Mouse (Mus musculus): ENCODE data around the gene Eif4g2. TPM values are rescaled to one million over a fixed set of nuclear protein-coding genes. Genes with fewer than 3 reads are reported as not detected.
A peak's percentile ranks its signal among the peaks of the same experiment; 100 is the strongest.

The Eif4g2 gene
- total RNA-seq (2021) = 100 to 1,000 TPM; 725 to 796 TPM
- long read RNA-seq, experiment 1, full-length matches to known transcripts = 633 of 838 reads
- long read RNA-seq, experiment 1, partial matches to known transcripts = 125 of 838 reads
- long read RNA-seq, experiment 1, other reads (novel, unspliced or antisense) = 80 of 838 reads
- long read RNA-seq, experiment 2, full-length matches to known transcripts = 587 of 776 reads
- long read RNA-seq, experiment 2, partial matches to known transcripts = 124 of 776 reads
- long read RNA-seq, experiment 2, other reads (novel, unspliced or antisense) = 65 of 776 reads

DNA sequence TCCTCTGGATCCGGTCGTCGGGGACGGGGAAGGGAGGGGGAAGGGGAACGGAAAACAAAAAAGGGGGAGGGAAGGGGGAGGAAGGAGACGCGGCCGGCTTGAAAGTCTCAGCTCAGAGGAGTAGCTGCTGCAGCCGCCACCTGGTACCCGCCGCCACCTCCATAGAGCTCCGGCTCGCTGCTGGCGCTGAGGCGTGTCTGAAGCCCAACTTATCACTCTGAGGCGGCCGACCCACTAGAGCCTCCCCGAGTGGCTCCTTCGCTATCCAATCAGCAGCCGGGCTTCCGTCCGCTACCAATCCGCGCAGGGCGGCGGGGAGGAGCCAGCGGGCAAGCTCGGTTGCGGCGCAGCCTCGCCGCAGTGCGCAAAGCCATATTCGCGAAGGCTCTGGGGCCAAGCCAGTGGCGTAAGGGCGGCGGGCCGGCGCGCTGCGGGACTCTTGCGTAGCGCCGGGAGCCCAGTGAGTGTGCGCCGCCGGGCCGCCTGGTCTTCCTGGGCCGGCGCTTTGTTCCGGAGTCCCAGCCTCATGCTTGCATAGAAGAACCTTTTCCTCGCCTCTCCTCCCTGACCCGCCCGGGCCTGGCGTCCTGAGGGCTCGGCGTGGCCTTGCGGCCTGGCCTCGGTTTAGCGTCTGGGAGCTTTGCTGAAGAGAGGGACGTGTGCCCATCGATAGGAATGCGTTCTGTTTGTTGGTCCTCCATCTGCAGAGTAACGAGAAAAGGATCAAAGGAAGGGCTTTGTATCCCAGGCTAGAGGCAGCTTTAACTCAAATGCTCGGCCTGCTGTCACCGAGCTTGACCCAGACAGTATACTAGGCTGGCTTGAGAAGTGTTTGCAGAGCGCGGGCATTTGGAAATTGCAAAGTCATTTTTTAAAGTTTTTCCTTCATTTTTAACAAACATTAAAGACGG is at the start of gene Eif4g2:
TSS of gene Eif4g2 (minus strand) at position 209 of the 911 bp plus-strand sequence.
- intact Hi-C loops (cut with DNase I) = loop anchor here (1.0 kb wide), 1 partner anchor 39 kb away; no protein-coding TSS in a partner anchor
- DNase-seq (ENCODE audit: low spot score in 2 of 2) = peak; percentile 99

DNA sequence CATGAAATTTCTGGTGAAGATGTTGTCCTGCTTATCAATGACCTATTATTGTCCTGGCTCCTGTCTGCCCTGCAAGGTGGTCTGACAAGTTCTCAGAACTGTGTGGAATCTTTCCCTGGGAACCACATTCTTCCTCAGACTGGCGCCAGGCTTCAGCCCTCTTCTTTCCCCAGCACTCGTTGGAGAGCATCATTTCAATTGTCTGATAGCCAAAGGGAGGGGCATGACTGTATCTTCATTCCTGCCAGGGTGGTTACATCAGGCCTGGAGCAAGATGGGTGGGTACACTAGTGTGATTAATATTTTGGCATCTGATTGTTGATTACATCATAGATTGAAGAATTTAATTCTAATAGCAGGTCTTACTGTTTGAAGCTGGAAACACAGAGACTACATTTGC is 49.8 kb upstream of the Eif4g2 start:
- DNase-seq (ENCODE audit: low spot score in 2 of 2) = no peak
- intact Hi-C loops (cut with DNase I) = no loop called here

DNA sequence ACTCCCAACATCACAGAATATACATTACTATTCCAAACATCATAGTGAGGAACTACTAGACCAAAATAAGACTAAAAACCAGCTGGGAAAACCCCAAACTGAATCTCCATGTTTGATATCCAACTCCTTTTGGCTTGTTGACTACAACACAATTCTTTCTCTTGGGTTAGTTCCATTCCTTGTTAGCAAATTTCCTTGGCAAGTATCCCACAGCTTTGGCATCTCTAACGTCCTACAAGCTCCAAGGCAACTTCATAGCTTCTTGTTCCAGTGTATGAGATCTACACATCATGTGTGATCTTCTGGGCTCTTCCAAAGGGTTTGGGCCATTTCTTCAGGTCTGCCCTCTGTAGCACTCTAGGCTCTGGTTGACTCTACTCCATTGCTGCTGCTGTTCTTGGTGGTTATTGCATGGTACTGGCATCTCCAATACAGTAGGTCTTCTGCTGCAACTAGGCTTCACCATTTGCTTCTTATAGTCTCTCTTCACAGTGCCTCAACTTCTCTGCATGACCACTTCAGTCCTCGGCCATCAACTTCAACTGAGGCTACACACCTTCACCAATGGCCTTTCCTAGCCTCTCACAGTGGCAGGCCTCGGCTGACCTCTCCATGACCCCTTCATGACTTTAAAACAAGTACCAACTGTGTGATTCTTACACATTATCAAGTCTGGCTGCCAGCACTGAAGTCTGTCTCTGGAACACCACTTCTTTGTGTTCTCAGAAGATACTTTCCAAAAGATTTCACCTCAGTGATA is 44.0 kb upstream of the Eif4g2 start:
- intact Hi-C loops (cut with DNase I) = no loop called here
- DNase-seq (ENCODE audit: low spot score in 2 of 2) = no peak

DNA sequence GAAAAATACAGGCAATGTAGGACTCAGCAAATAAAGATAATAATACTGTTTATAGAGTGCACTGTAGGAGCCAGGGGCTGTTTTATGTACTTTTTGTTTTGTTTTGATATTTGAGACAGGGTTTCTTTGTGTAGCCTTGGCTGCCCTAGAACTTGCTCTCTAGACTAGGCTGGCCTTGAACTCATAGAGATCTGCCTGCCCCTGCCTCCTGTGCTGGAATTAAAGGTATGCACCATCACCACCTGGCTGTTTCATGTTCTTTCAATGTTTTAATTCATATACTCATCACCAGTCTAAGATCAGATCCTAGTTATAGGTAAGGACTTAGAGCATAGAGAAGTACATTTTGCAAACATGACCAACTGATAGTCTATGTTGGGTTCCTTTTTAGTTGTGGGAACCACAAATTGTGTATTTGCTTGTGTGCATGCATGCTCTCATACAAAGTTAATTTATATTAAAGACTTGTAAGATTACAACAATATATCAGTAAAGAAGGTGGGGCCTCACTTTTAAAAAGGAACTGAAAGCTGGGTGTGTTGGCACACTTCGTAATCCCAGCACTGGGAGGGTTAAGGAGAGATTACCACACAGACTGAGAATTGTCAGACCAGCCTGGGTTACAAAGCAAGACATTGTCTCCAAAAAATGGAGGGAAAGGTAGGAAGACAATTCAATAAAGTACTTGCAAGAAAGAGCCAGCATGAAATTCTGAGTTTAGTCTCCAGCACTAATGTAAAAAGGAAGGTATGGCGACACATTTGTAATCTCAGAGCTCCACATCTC is 41.1 kb upstream of the Eif4g2 start:
- DNase-seq (ENCODE audit: low spot score in 2 of 2) = no peak
- intact Hi-C loops (cut with DNase I) = loop anchor here (5.0 kb wide), 1 partner anchor 33 kb away; no protein-coding TSS in a partner anchor

DNA sequence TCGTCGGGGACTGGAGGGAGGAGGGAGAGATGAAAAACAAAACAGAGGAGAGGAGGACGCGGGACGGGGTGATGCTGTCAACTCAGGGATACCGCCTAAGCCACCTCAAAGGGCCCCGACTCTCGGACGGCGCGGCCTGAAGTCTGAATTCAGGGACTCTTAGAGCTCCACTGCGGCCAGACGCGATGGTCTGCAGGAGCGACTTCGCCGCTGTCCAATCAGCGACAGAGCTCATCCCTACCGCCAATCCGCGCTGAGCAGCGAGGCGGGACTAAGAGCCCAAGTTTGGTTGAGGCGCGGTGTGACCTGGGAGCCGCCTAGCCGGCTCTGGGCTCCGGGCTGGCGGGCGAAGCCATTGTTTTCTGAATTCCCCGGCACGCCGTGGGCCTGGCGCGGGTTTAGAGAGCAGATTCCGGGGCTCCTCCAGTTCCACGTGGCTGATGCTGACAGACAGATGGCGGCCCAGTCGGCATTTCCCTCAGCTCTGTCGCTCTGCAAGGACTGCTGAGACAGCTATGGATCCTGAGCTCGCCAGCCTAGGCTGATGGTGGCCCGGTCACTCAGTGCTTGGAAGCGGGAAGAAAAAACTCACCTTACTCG is 39.8 kb upstream of the Eif4g2 start:
- intact Hi-C loops (cut with DNase I) = loop anchor here (1.0 to 5.0 kb wide), 2 partner anchors 35 to 40 kb away; no protein-coding TSS in a partner anchor
- peak; percentile 97 to 98 for DNase-seq (ENCODE audit: low spot score in 2 of 2)

DNA sequence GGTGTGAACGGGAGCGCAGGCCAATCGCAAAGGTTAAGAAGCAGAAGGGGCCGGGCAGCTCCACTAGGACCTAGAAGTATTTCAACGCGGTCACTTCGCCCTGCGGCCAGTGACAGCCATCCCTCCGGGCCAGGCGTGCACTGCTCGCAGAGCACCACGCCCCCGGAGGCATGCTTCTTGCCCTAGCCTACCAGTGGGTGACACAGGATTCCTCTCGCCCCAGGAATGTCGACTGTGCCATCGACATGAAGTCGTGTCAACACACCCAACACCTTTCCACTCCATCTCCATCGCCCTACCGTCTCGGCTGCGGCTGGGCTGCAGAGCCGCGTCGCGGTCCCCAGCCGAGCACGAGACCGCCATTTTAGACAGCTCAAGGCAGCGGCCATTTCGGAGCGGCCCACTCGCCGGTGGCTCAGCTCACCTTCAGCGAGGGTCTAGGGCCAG is 39.3 kb upstream of the Eif4g2 start:
- DNase-seq (ENCODE audit: low spot score in 2 of 2) = peak; percentile 46 to 49
- intact Hi-C loops (cut with DNase I) = loop anchor here (1.0 to 5.0 kb wide), 2 partner anchors 35 to 40 kb away; no protein-coding TSS in a partner anchor

DNA sequence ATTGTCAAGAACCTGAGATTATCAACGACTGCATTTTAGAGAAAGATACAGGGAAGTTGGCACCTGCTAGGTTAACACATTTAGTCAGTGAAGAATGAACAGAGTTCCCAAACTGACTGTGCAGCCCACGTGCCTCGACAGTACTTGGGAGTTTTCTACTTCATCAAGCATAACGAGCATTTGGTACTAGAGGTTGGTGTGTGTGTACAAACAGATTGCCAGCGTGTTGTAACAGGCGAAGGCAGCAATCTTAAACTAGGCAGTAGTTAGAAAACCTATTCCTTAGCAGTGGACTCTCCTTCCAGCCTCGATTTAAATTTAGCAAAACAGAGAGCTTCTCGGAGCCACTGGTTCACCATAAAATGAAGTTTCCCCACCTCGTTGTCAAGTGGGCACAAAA is 38.7 kb upstream of the Eif4g2 start:
- intact Hi-C loops (cut with DNase I) = loop anchor here (5.0 kb wide), 1 partner anchor 36 kb away; no protein-coding TSS in a partner anchor
- peak; percentile 13 to 35 for DNase-seq (ENCODE audit: low spot score in 2 of 2)

DNA sequence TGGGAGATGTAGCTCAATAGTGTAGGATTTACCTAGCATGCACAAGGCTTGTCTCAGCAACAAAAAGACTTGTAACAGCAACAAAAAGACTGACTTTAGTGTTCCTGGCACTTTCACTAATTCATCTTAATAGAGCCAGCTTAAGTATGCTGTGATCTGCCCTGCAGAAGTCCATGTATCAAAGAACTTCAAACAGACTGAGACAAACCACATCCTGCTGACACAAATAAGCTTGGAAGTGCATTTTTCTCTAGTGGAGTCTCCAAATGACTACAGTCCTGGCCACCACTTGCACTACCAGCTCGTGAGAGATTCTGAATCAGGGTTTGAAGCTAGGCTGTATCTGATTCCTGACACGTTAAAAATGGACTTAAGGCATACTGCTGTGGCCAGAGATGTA is 26.7 kb upstream of the Eif4g2 start:
- DNase-seq (ENCODE audit: low spot score in 2 of 2) = no peak
- intact Hi-C loops (cut with DNase I) = no loop called here

DNA sequence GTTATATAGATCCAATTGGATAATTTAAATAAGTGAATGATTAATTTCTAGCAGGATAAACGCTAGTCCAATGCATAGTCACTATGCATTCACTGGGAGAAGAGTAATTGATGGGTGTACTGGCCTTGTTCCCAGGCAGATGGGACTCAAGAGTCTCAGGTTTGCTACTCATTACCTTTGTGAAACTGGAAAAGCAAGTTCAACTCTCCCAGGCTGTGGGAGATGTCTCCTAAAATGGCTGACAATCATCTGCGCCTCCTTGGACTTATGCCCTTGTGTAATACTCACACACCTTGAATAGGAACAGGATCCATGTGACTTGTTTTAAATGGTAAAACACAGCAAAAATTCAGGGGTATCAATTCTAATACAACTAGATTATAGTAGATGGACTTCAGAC is 26.3 kb upstream of the Eif4g2 start:
- intact Hi-C loops (cut with DNase I) = no loop called here

DNA sequence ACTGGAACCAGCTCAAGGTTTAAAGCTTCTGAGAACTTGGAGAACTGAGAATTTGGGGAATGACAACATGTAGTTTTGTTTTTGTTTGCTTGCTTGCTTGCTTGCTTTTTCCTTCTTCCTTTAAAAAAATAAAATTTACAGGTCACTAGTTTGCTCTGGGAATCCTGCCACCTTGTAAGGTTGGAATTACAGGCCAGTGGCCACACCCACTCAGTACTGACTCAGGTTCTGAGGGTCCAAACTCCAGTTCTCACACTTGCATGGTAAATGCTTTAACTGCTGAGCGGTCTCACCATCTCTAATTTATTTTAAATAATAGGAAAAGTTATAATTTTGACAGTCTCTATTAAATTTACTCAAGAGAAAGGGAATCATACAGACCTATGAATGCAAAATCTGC is 15.4 kb upstream of the Eif4g2 start:
- intact Hi-C loops (cut with DNase I) = no loop called here
- DNase-seq (ENCODE audit: low spot score in 2 of 2) = no peak

More for the DNA sequence above, 26.3 kb upstream of the Eif4g2 start:
- no peak for DNase-seq (ENCODE audit: low spot score in 2 of 2)

DNA sequence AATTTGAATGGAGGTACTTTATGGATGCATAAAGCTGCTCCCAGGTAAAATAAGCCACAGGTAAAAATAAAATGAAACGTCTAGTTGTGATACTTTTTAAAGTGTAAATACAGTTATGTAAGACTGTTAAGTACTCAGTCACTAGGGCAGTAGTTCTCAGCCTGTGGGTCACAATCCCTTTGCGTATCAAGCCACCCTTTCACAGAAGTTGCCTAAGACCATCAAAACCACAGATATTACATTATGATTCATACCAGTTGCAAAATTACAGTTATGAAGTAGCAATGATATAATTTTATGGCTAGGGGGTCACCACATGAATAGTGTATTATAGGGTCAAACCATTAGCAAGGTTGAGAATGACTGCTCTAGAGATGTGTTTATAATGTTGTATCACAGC is 12.3 kb upstream of the Eif4g2 start:
- no peak for DNase-seq (ENCODE audit: low spot score in 2 of 2)
- intact Hi-C loops (cut with DNase I) = no loop called here

DNA sequence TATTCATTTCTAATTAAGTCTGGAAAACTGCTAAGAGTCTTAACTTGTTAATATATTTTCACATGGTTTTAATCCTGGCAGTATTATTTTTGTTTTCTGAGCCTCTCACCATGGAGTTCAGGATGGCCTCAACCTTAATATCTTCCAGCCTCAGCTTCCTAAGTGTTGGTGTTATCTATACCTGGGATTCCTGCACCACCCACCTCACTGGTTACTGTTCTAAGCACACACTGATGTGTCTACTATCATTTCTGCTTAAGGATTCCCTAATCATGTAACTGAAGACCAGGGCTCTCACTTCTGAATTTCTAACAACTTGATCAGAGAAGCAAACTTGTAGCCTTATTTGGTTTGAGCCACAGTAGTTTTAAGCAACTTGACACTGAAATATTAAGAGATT is 2.3 kb upstream of the Eif4g2 start:
- DNase-seq (ENCODE audit: low spot score in 2 of 2) = no peak
- intact Hi-C loops (cut with DNase I) = no loop called here

DNA sequence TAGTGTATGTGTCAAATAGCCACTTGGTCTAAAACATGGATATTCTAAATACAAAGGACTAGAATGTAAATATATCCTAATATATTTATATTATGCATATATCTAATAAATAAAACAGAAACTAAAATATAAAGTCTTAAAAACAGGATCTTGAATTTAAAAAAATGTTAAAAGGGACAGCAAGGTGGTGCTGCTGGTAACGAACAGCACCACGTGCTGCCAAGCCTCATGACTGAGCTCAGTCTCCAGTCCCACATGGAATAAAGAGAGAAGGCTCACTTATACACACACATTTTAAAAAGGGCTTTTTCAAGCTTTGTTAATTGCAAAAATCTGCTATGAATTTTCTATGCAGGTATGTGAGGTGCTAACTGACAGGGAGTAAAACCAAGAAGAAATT is 1.6 kb upstream of the Eif4g2 start:
- intact Hi-C loops (cut with DNase I) = no loop called here
- no peak for DNase-seq (ENCODE audit: low spot score in 2 of 2)

DNA sequence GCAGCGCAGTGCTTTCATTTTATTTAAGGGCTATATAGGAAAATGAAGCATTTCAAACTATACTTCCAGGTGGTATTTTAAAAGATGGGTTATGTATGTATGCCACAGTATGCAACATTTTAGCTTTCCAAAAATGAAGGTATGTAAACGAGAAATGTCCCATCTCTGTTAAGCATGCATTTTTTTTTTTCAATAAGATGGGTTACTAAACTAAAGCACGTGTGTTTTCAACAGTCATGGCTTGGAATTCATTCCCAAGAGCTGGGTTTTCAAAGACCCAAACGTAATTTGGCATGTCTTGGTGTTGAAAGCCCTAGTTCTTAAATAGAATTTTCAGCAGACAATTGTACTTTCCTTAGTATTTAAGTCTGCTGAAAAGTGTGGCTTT is 897 bp upstream of the Eif4g2 start:
- intact Hi-C loops (cut with DNase I) = no loop called here
- DNase-seq (ENCODE audit: low spot score in 2 of 2) = no peak

DNA sequence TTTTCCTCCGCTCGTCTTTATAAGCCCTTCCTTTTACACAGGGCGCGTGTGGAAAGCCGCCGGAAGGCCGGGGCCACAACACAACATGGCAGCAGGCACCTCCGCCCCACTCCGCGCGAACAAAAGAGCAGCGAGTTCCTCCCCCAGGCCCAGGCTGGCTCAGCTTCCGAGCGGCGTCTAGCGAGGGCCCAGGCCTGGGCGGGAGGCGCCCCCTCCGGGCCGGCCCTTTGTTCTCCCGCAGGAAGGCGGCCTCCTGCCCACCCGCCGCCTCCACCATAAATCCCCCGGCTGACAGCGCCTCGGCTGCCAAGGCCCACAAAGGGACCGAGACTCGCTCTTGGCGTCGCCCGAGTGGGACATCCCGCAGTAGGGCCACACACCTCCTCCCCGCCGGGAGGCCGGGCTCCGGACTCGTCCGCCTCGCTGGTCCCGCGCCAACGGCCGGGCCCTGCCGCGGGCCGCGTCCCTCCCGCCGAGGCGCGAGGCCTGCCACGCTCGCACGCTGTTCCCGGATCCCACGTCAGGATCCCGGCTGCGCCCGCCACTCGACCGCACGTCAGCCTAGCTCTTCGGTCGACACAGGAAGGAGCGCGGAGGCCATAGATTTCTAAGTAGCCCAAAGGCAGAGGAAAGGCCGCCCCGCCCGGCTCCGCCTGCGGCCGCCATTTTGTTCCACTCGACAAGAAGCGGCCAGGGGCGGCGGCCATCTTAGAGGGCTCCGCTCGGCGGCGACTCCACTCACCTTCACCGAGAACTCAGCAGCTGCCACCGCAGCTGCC is 598 bp downstream of the Eif4g2 start:
- DNase-seq (ENCODE audit: low spot score in 2 of 2) = peak; percentile 81 to 83
- intact Hi-C loops (cut with DNase I) = loop anchor here (1.0 kb wide), 1 partner anchor 40 kb away; no protein-coding TSS in a partner anchor

DNA sequence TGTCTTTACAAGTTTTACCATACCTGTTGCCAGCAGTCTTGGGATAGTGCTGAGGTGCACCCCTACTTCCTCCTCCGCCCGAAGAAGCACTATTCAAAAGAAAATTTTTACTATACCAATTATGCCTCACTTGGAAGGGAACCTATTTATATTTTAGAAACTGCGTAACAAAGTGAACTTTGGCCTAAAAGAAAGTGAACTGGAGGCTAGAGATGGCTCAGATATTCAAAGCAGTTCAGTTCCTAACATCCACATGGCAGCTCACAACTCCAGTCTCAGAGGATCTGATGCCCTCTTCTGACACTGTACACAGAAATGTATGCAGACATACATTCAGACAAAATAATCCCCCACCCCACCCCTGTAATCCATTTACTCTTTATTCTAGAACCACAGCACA is 2.0 kb downstream of the Eif4g2 start:
- no peak for DNase-seq (ENCODE audit: low spot score in 2 of 2)
- intact Hi-C loops (cut with DNase I) = no loop called here

DNA sequence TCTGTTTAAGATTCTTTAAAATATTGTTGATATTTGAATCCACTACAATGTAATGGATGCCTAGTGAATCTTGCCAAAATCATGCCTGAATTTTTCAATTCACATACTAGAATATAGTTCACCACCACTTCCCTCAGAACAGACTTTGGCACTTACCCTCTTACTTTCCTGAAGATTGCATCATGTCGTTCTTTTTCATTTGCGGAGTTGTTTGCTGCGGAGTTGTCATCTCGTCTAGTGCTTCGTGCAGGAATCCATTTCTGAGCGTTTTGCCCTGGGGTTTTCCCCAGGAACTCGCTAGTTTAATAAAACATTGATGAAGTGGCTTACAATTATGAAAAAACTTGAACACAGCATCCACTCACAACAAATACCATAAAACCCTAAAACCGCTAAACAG is 2.8 kb downstream of the Eif4g2 start:
- intact Hi-C loops (cut with DNase I) = no loop called here

DNA sequence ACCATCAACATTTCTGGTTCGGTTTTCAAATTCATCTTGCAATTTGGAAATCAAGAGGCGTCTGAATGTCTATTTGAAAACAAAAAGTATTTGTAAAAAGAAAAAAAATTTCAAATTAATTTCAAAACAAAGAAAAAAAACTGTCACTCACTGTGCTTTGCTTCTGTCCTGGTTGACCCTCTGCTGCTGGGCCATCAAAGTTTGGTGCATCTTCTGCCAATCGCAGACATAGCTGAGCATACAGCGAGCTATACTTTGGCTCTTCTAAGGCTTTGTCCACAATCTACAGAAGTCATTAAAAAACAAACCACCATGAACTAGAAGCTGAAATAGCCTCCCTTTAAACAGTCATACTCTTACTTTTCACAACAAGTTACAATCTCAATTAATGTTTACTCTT is 4.6 kb downstream of the Eif4g2 start:
- intact Hi-C loops (cut with DNase I) = loop anchor here (5.0 kb wide), 1 partner anchor 41 kb away; no protein-coding TSS in a partner anchor

More for the DNA sequence above, 2.8 kb downstream of the Eif4g2 start:
- no peak for DNase-seq (ENCODE audit: low spot score in 2 of 2)

More for the DNA sequence above, 4.6 kb downstream of the Eif4g2 start:
- DNase-seq (ENCODE audit: low spot score in 2 of 2) = no peak
